Mouse (Mus musculus): ENCODE measurements at regions not wholly inside any gene's neighbourhood (a gene's known extent, or its start where the extent isn't known, plus 50 kb on each side); places are given as distances from the start of the nearest gene placed in this dataset.

DNA sequence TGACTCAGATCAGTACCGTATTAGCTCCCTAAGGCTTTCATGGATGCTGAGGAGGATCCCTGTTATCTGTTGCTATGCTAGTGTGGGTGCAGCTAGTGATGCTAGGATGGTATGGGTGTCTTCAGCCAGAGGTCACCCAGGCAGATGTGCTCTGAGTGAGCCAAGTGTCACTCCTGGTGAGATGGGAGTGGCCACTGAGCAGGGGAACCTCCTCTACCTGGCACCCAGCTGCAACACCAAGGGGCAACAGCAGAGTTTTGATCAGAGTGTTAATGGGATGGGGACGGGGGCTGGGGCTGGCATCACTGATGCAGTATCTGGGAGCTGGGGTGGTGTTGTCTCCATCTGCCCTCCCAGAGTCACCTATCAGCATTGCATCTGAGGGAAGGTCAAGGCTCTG is 81.0 kb downstream of the Cstad start:
- Histone ChIP-seq H3K36me3 (ENCODE audit: insufficient read depth, low read length) (no peaks in the 10 kb centered on the region), H3K4me3 (replicated peaks; ENCODE audit: low read depth, low read length) (no peak overlapping the region), H3K4me1 (replicated peaks; ENCODE audit: insufficient read depth, low read length) (peaks cover 20% of the 10 kb centered on the region), H3K4me2 (ENCODE audit: low read length) (no peak overlapping the region), H3K27me3 (ENCODE audit: insufficient read depth, low read length) (no peaks in the 10 kb centered on the region), H3K9ac (ENCODE audit: low read depth, low read length) (no peak overlapping the region), H3K9me3 (replicated peaks; ENCODE audit: low read length) (no peaks in the 10 kb centered on the region), H3K27ac (peak overlapping the region; percentile 92; the same call in 1 of the 2 replicates)
- TF ChIP-seq CTCF (IDR thresholded peaks at IDR 0.05; ENCODE audit: low read depth) = no peak
- ATAC-seq (replicated peaks; ENCODE audit: low FRiP score, low read depth) (no peak), DNase-seq (ENCODE audit: low spot score) (no peak)
- WGBS = 87% methylated on average over 2 of the region's 2 CpGs

DNA sequence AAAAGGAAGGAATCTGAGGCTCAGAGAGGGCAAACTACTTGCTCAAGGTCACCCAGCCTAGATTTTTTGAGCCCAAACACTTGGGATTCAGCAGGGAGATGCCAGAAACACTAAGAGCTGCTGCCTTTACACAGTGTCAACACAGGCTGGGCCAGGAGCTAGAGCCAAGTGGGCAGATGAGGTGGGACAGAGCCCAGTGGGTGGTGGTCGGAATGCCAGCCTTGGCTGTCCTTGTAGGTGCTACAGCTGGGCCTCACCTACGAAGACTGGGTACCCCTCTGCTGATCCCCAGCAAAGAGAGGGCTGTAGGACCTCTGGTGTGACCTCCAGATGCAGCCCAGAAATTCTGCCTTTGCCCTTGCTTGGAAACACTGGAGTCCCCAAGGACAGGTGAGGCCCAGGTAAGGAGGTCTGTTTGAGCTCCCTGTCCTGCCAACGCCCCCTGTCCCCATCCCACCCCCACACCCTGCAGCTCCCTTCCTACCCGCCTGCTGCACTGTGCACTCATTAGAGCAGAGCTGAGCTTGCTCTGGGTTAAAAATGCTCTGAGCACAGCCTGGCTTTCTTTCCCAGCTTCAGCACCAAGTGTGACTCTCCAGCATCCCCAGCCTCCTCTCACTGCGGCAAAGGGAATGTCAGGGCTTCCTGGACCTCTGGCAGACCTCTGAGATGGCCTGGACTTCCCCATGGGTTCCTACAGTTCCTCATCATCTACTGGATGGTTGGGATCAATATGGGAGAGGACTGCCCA is 76.2 kb downstream of the Cstad start:
- DNase-seq (ENCODE audit: low spot score) = no peak

DNA sequence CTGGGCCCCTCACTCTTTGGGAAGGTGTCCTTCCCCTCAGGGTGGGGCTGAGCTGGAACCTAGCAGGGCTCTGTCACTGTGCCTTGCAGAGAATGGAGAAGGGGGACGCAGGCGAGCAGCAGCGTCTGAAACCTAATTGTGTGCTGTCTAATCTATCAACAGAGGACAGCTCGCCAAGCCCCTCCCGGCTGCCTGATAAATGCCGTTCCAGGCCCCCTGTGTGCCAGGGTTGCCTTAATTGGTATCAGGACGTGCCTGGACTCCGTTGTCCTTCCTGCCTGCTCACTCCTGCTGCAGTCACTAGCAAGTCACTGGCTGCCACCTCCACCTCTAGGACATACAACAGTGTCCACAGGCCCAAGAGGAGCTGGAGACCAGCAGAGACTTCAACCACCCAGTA is 72.6 kb downstream of the Cstad start:
- Histone ChIP-seq H3K4me2 (ENCODE audit: low read length) (no peak overlapping the region), H3K9ac (ENCODE audit: low read depth, low read length) (0 out of 2 replicates have a peak overlapping the region, but pooled peaks have one; percentile 5), H3K36me3 (ENCODE audit: insufficient read depth, low read length) (no peaks in the 10 kb centered on the region), H3K27ac (no peak overlapping the region), H3K4me1 (replicated peaks; ENCODE audit: insufficient read depth, low read length) (peaks cover 13% of the 10 kb centered on the region; the same call in 1 of the 2 replicates), H3K4me3 (replicated peaks; ENCODE audit: low read depth, low read length) (no peak overlapping the region), H3K9me3 (replicated peaks; ENCODE audit: low read length) (no peaks in the 10 kb centered on the region), H3K27me3 (ENCODE audit: insufficient read depth, low read length) (no peaks in the 10 kb centered on the region)
- TF ChIP-seq CTCF (IDR thresholded peaks at IDR 0.05; ENCODE audit: low read depth) = no peak
- WGBS = 40% methylated on average over 8 of the region's 8 CpGs
- no peak for ATAC-seq (replicated peaks; ENCODE audit: low FRiP score, low read depth)
- DNase-seq (ENCODE audit: low spot score) = no peak

More for the DNA sequence above, 76.2 kb downstream of the Cstad start:
- H3K4me2 ChIP-seq (ENCODE audit: low read length) = no peak overlapping the region
- WGBS = 65% methylated on average over 5 of the region's 5 CpGs
- ATAC-seq (replicated peaks; ENCODE audit: low FRiP score, low read depth) = no peak
- TF ChIP-seq CTCF (IDR thresholded peaks at IDR 0.05; ENCODE audit: low read depth) = no peak
- H3K36me3 ChIP-seq (ENCODE audit: insufficient read depth, low read length) = no peaks in the 10 kb centered on the region
- H3K27me3 ChIP-seq (ENCODE audit: insufficient read depth, low read length) = no peaks in the 10 kb centered on the region
- peaks cover 13% of the 10 kb centered on the region; the same call in 1 of the 2 replicates for H3K4me1 ChIP-seq (replicated peaks; ENCODE audit: insufficient read depth, low read length)
- no peak overlapping the region for H3K9ac ChIP-seq (ENCODE audit: low read depth, low read length)
- peak overlapping the region; percentile 73 for H3K27ac ChIP-seq
- H3K4me3 ChIP-seq (replicated peaks; ENCODE audit: low read depth, low read length) = no peak overlapping the region
- no peaks in the 10 kb centered on the region for H3K9me3 ChIP-seq (replicated peaks; ENCODE audit: low read length)

DNA sequence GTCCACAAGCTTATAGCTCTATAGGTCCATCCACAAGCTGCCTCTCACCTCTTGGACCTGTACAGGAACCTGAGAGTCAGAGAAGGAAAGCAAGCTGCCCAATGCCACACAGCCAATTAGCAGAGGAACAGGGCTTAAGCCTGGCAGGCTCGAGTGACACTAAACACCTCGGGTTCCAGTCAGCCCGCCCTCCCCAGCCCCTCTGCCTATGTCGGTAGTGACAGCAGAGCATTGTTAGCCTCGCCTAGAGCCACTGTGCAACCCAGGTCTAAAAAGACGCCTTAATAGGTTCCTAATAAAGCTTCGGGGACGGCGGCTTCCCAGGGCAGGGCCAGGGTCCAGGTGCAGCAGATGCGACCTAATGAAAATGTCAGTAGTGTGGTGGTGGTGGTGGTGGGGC is 66.3 kb downstream of the Cstad start:
- DNase-seq (ENCODE audit: low spot score) (no peak), ATAC-seq (replicated peaks; ENCODE audit: low FRiP score, low read depth) (no peak)
- Histone ChIP-seq H3K4me1 (replicated peaks; ENCODE audit: insufficient read depth, low read length) (peaks cover 45% of the 10 kb centered on the region), H3K4me3 (replicated peaks; ENCODE audit: low read depth, low read length) (no peak overlapping the region), H3K4me2 (ENCODE audit: low read length) (no peak overlapping the region), H3K9ac (ENCODE audit: low read depth, low read length) (no peak overlapping the region), H3K27me3 (ENCODE audit: insufficient read depth, low read length) (no peaks in the 10 kb centered on the region), H3K27ac (no peak overlapping the region), H3K9me3 (replicated peaks; ENCODE audit: low read length) (no peaks in the 10 kb centered on the region), H3K36me3 (ENCODE audit: insufficient read depth, low read length) (no peaks in the 10 kb centered on the region)
- no peak for TF ChIP-seq CTCF (IDR thresholded peaks at IDR 0.05; ENCODE audit: low read depth)
- 51% methylated on average over 10 of the region's 10 CpGs for WGBS

DNA sequence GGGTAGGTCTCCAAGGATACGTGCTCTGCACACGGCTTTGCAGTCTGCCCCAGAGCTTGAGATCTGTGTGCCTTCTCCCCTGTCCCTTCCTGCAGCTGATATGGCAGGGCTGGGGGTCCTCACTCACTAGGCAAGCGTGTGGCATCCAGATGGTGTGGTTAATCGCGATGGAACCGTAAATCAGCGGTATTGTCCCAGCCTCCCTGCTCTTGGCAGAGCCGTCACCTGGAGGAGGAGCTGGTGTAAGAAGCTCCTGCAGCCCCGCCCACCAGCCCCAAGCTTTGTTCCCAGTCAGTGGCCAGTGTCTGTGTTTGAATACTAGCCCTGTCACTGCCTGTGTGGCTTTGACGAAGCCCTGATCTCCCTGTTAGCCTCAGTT is 65.8 kb downstream of the Cstad start:
- Histone ChIP-seq H3K9me3 (replicated peaks; ENCODE audit: low read length) (no peaks in the 10 kb centered on the region), H3K4me1 (replicated peaks; ENCODE audit: insufficient read depth, low read length) (peaks cover 47% of the 10 kb centered on the region), H3K27me3 (ENCODE audit: insufficient read depth, low read length) (no peaks in the 10 kb centered on the region), H3K9ac (ENCODE audit: low read depth, low read length) (no peak overlapping the region), H3K27ac (peak overlapping the region; percentile 98), H3K4me2 (ENCODE audit: low read length) (no peak overlapping the region), H3K36me3 (ENCODE audit: insufficient read depth, low read length) (no peaks in the 10 kb centered on the region), H3K4me3 (replicated peaks; ENCODE audit: low read depth, low read length) (no peak overlapping the region)
- no peak for TF ChIP-seq CTCF (IDR thresholded peaks at IDR 0.05; ENCODE audit: low read depth)
- DNase-seq (ENCODE audit: low spot score) (peak; percentile 67), ATAC-seq (replicated peaks; ENCODE audit: low FRiP score, low read depth) (no peak)
- WGBS = 21% methylated on average over 10 of the region's 10 CpGs

DNA sequence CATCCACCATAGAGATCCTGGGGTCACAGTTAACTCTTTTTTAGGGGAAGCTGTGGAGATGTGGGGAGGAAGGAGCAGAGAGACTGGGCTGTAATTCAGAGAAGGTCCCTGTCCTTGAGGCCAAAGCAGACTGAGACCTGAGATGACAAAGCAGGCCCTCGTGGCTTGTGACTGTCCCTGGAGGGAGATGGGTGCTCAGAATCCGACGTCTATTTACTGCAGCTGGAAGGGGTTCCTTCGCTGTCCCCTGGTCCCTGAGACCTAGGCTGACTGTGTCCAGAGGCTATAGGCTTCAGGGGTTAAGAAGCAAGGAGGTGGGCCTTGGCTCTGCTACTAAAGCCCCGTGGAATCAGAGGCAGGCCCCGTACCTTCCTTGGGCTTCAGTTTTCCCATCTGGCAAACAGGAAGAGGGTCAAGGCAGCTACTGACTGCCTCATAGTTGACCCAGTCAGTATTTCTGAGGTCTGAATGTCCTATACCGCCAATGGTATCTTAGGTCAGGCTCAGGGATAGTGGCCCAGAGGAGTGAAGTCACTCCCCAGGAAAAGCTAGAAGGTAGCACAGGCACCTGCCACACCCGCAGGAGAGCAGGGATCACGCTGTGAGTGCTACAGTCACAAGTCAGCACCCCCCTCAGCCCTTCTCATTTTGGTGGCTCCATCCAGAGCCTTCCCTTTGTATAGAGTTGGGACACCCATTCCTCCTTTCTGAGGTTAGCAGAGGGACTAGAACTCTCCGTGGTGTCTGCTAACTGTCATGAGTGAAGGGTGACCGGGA is 65.2 kb downstream of the Cstad start:
- TF ChIP-seq CTCF (IDR thresholded peaks at IDR 0.05; ENCODE audit: low read depth) = no peak
- Histone ChIP-seq H3K9me3 (replicated peaks; ENCODE audit: low read length) (no peaks in the 10 kb centered on the region), H3K9ac (ENCODE audit: low read depth, low read length) (0 out of 2 replicates have a peak overlapping the region, but pooled peaks have one; percentile 35), H3K27me3 (ENCODE audit: insufficient read depth, low read length) (no peaks in the 10 kb centered on the region), H3K36me3 (ENCODE audit: insufficient read depth, low read length) (no peaks in the 10 kb centered on the region), H3K27ac (peak overlapping the region; percentile 98), H3K4me3 (replicated peaks; ENCODE audit: low read depth, low read length) (no peak overlapping the region), H3K4me2 (ENCODE audit: low read length) (no peak overlapping the region; the same call in 1 of the 2 replicates), H3K4me1 (replicated peaks; ENCODE audit: insufficient read depth, low read length) (peaks cover 50% of the 10 kb centered on the region)
- WGBS = 31% methylated on average over 11 of the region's 11 CpGs
- ATAC-seq (replicated peaks; ENCODE audit: low FRiP score, low read depth) = no peak
- DNase-seq (ENCODE audit: low spot score) = no peak

All from kidney, postnatal 0 days (tissue).